Mouse (Mus musculus) neural tube, embryonic 14.5 days (tissue): Measurements from ENCODE around the gene Ptafr. TPM values are rescaled to one million over a fixed set of nuclear protein-coding genes. Genes with fewer than 3 reads are reported as not detected.

Source experiments
- ATAC-seq: fragments of 200-750 bp; cut with Nextera tagmentation; 2 replicates; pipeline ENCODE4 v1.8.0; 2017; ENCODE audit warnings: low read depth, mild to moderate bottlenecking, moderate TSS enrichment, moderate library complexity
- H3K27ac ChIP-seq: fragments of 300-500 bp; sonication (generic); 2 replicates; pipeline ENCODE4 v1.5.1; 2014; ENCODE audit warnings: low read depth, mild to moderate bottlenecking, control low read depth, low read length, moderate library complexity, mixed read lengths
- H3K27me3 ChIP-seq: fragments of 300-500 bp; sonication (generic); 2 replicates; pipeline ENCODE4 v1.6.1; 2014; ENCODE audit warnings: low read length; ENCODE audit not compliant: control insufficient read depth, insufficient read depth
- H3K36me3 ChIP-seq: fragments of 300-500 bp; sonication (generic); 2 replicates; pipeline ENCODE4 v1.6.1; 2014; ENCODE audit warnings: low read length, mixed read lengths; ENCODE audit not compliant: control insufficient read depth, insufficient read depth
- H3K4me1 ChIP-seq: fragments of 300-500 bp; sonication (generic); 2 replicates; pipeline ENCODE4 v1.6.1; 2014; ENCODE audit warnings: low read length; ENCODE audit not compliant: control insufficient read depth, insufficient read depth
- H3K4me2 ChIP-seq: fragments of 300-500 bp; sonication (generic); 2 replicates; pipeline ENCODE4 v1.6.1; 2014; ENCODE audit warnings: mild to moderate bottlenecking, low read depth, low read length, control low read depth
- H3K4me3 ChIP-seq: fragments of 300-500 bp; sonication (generic); 2 replicates; pipeline ENCODE4 v1.5.1; 2014; ENCODE audit warnings: low read depth, low read length, control low read depth, mixed read lengths
- H3K9ac ChIP-seq: fragments of 300-500 bp; sonication (generic); replicated peaks from 2 replicates; pipeline ENCODE4 v1.6.1; 2014; ENCODE audit warnings: low read depth, mild to moderate bottlenecking, control low read depth, low read length, mixed read lengths
- H3K9me3 ChIP-seq: fragments of 300-500 bp; sonication (generic); 2 replicates; pipeline ENCODE4 v1.6.1; 2016; ENCODE audit warnings: low read length; ENCODE audit not compliant: control insufficient read depth
- WGBS: fragments of 180-500 bp; shearing (Covaris S2); extraction: QIAGEN DNeasy Blood & Tissue Kit; methylation state at CpG from one replicate; pipeline ENCODE4 v1.1.7; 2014; 5-methylcytosine and 5-hydroxymethylcytosine counted together
- polyA plus RNA-seq: library from polyadenylated mRNA; unstranded; fragments of >200 nt; fragmentation: Nextera tagmentation; extraction: Ambion mirVana; gene quantifications from 2 replicates; pipeline ENCODE4 v1.2.1, GENCODE M21; 2014

Gene Ptafr
- polyA plus RNA-seq, 1 experiment from 2014 or later: 0.12 TPM

DNA sequence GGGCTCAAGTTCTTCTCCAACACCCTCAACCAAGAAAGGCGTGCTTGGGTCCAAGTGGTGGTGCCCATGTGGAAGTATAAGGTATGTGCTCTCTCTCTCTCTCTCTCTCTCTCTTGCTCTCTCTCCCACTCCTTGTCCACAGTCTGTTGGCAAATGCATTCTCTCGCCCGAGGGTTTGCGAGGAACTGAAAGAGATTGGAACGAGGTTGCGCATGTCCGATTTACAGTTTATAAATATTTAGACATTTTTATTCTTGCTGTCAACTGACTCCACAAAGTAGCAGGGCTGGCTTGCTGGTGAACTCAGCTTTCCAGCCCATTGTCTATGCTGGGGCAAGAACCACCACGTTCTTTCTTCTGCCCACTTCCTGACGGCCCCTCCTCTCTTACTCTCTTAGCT lies 7.3 kb downstream of the Ptafr start:
- H3K4me2 ChIP-seq: no peak overlapping the region
- no peak overlapping the region for H3K4me3 ChIP-seq
- H3K9ac ChIP-seq: no peak overlapping the region
- H3K36me3 ChIP-seq: no peaks in the 10 kb centered on the region
- H3K9me3 ChIP-seq: no peaks in the 10 kb centered on the region
- WGBS: 88% methylated on average over 9 of the region's 9 CpGs
- no peak for ATAC-seq
- no peaks in the 10 kb centered on the region for H3K27me3 ChIP-seq
- no peak overlapping the region for H3K27ac ChIP-seq
- no peaks in the 10 kb centered on the region for H3K4me1 ChIP-seq

DNA sequence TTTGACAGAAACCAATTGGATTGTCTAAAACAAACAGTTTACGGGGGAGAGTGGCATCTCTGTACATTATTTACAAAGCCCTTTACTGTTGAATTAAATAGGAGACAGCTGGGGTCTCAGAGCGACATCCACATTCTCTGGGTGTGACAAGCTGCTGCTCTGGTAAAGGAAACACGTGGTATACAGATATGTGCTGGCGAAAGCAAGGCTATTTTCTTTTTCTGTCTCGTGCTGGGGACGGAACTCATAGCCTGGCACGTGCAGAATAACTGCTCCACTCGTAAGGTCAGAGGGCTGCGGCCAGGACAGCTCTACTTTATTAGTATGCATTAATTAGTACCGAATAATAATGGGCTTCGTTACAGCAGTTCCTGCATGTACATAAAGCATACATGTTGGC lies 9.5 kb downstream of the Ptafr start:
- Histone ChIP-seq H3K4me1 (no peaks in the 10 kb centered on the region), H3K27me3 (no peaks in the 10 kb centered on the region), H3K9me3 (no peaks in the 10 kb centered on the region), H3K9ac (no peak overlapping the region), H3K4me3 (no peak overlapping the region), H3K4me2 (no peak overlapping the region), H3K36me3 (no peaks in the 10 kb centered on the region), H3K27ac (no peak overlapping the region)
- 71% methylated on average over 11 of the region's 11 CpGs for WGBS
- no peak for ATAC-seq

DNA sequence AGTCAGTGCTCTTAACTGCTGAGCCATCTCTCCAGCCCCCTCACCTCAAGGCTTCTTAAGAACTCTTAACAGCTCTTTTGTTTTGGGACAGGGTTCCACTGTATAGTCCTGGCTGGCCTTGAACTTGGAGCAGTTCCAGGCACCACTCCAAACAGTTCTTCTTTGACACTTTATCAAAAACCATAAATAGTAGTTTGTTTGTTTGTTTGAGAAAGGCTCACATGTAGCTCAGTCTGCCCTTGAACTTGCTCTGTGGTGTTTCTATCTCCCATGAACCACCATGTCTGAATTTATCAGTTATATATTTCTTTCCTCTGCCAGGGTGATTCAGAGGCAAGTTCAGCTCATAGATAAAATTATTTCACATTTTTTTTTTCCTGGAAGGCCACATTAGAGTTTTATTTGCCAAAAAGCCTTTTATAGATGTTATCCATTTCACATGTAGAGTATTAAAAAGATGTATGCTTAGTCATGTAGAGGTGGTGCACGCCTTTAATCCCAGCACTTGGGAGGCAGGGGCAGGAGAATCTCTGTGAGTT lies 11.0 kb downstream of the Ptafr start:
- no peak overlapping the region for H3K4me3 ChIP-seq
- no peaks in the 10 kb centered on the region for H3K9me3 ChIP-seq
- ATAC-seq: no peak
- H3K27me3 ChIP-seq: no peaks in the 10 kb centered on the region
- H3K9ac ChIP-seq: no peak overlapping the region
- no peaks in the 10 kb centered on the region for H3K4me1 ChIP-seq
- 95% methylated on average over 1 of the region's 1 CpGs for WGBS
- no peak overlapping the region for H3K27ac ChIP-seq
- H3K4me2 ChIP-seq: no peak overlapping the region
- no peaks in the 10 kb centered on the region for H3K36me3 ChIP-seq

DNA sequence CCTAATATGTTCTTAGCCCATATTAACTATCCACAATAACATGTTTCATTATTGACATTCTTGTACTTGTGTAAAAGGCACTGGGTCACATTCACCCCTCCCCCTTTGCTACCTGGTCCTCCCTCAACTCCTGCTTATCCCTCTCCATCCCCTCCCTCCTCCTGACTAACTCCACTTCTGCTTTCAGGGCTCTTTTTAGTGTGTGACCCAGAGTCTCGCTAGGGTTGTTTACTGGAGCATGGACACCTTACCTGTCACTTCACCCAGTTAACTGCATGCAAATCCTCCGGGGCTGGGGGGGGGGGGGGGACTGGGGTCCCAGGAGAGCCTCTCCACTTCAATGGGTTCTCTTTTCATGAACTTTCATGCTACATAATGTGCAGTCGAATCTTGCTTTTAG lies 19.9 kb downstream of the Ptafr start:
- WGBS: 69% methylated on average over 3 of the region's 3 CpGs
- H3K4me2 ChIP-seq: no peak overlapping the region

DNA sequence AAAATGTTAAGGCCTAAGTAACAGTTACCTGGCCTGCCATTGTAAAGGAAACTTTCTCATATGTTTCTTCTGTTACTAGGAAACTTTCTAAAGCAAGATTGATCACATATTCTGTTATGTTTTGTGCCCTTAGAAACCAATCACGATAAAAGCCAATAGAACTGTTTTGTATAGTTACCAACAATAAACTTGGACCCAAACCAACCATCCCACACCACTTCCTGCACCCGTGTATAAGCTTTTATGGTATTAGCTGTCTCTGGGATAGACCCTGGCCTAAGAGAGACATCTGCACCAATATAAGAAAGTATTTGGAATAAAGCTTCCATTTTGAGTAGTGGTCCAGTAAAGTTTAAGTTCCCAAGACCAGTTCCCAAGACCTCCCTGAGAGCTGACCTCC lies 21.1 kb downstream of the Ptafr start:
- H3K9ac ChIP-seq: no peak overlapping the region
- no peak overlapping the region for H3K27ac ChIP-seq
- no peak for ATAC-seq
- WGBS: 84% methylated on average over 2 of the region's 2 CpGs
- H3K4me3 ChIP-seq: no peak overlapping the region
- H3K9me3 ChIP-seq: no peaks in the 10 kb centered on the region
- no peak overlapping the region for H3K4me2 ChIP-seq
- no peaks in the 10 kb centered on the region for H3K27me3 ChIP-seq
- H3K4me1 ChIP-seq: no peaks in the 10 kb centered on the region
- H3K36me3 ChIP-seq: no peaks in the 10 kb centered on the region

More for the DNA sequence above, 19.9 kb downstream of the Ptafr start:
- H3K9ac ChIP-seq: no peak overlapping the region
- no peaks in the 10 kb centered on the region for H3K4me1 ChIP-seq
- H3K27me3 ChIP-seq: no peaks in the 10 kb centered on the region
- no peak overlapping the region for H3K4me3 ChIP-seq
- no peak overlapping the region for H3K27ac ChIP-seq
- H3K9me3 ChIP-seq: no peaks in the 10 kb centered on the region
- ATAC-seq: no peak
- H3K36me3 ChIP-seq: no peaks in the 10 kb centered on the region

DNA sequence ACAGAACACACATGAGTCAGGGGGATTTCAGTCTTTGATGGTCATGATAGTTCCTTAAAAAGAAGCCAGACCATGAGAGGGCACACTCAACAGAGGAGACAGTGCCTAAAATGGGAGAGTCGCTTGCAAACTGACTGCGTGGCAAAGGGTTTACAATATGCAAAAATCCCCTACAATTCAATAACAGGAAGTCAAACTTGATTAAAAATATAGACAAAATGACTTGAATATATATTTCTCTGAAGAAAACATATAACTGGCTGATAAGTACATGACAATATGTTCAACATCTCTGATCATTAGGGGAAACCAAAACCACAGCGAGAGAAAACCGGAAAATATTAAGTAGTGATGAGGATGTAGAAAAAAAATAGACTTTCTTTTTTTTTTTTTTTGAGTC lies 22.4 kb downstream of the Ptafr start:
- Histone ChIP-seq H3K4me3 (no peak overlapping the region), H3K4me2 (no peak overlapping the region), H3K36me3 (no peaks in the 10 kb centered on the region), H3K9me3 (no peaks in the 10 kb centered on the region), H3K4me1 (no peaks in the 10 kb centered on the region), H3K27ac (no peak overlapping the region), H3K9ac (no peak overlapping the region), H3K27me3 (no peaks in the 10 kb centered on the region)
- no peak for ATAC-seq
- WGBS: 96% methylated on average over 4 of the region's 4 CpGs

DNA sequence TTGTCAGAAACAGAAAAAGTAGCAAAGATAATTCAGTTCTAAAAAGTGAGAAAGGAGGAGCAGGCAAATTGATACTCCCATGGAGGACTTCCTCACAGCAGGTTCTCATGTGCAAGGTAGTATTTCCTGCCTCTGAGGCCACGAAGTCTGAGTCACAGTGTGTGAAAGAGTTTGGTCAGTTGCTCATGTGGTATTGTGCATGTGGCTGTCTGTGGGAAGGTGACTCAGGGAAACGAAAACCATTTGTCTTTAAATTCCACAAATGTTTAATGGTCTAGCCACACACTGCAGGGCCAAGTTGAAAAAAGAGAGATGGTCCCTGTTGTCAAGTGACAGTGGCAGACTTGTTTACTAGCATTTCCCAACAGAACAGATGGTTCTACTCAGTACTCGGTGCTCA lies 24.6 kb downstream of the Ptafr start:
- 83% methylated on average over 3 of the region's 3 CpGs for WGBS
- no peak for ATAC-seq
- no peak overlapping the region for H3K27ac ChIP-seq
- H3K4me3 ChIP-seq: no peak overlapping the region
- no peak overlapping the region for H3K4me2 ChIP-seq
- H3K27me3 ChIP-seq: no peaks in the 10 kb centered on the region
- no peak overlapping the region for H3K9ac ChIP-seq
- H3K36me3 ChIP-seq: no peaks in the 10 kb centered on the region
- no peaks in the 10 kb centered on the region for H3K9me3 ChIP-seq
- no peaks in the 10 kb centered on the region for H3K4me1 ChIP-seq

DNA sequence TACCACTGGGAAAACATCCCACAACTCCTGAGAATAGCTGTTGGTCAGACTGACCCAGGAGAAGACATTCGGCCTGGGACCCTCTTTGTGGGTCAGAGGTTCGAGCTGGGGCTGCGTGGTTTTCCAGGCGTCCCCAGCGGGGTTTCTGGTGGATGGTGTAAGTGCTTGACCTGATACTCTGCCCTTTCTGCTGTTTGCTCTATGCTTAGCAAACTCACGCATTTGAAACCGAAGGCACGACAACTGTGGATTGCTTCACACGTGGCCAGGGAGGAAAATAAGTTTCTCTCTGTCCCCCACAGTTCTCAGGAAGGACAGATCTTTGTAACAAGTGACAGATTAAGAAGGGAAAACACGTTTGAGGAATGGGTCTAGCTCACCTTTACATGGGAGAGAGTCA lies 26.8 kb downstream of the Ptafr start:
- no peak overlapping the region for H3K4me3 ChIP-seq
- no peaks in the 10 kb centered on the region for H3K4me1 ChIP-seq
- H3K27me3 ChIP-seq: no peaks in the 10 kb centered on the region
- ATAC-seq: no peak
- WGBS: 86% methylated on average over 10 of the region's 10 CpGs
- no peak overlapping the region for H3K27ac ChIP-seq
- H3K9ac ChIP-seq: no peak overlapping the region
- no peaks in the 10 kb centered on the region for H3K9me3 ChIP-seq
- H3K4me2 ChIP-seq: no peak overlapping the region
- H3K36me3 ChIP-seq: no peaks in the 10 kb centered on the region

DNA sequence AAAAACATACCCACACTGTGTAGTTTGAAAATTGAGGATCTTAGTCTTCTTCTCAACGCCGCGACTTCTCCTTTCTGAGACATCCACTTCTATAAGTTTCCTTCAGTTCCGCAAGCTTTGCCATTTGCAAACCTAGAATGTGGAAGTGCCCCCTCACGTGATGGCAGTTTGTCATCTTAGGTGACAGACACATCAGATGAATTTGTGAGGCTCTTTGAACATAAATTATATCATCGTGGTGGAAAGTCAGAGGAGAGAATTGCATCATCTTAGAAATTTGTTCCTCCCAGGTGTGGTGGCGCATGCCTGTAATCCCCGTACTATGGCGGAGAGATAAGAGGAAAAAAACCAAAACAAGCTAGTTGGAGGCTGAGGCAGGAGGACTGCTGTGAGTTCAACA lies 29.1 kb downstream of the Ptafr start:
- no peak for ATAC-seq

DNA sequence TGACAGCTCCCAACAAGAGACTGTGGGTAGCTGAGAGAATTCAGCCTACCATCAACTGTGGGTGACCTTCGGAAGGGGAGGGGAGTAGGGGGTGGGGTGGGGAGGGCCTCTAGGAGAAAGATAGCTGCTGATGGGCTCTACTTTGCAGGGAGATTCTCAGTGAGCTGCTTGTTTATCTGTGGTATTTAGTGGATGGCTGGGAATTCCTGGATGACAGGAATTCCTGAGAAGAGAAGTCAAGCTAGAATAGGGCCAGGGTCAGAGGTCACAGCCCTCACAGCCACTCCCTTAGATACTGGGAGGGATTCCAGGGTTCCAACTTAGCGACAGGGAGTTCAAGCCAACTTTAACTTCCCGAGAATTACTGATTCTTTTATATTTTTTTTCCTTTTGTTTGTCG lies 30.3 kb downstream of the Ptafr start:
- Histone ChIP-seq H3K4me1 (no peaks in the 10 kb centered on the region), H3K9ac (no peak overlapping the region), H3K27me3 (no peaks in the 10 kb centered on the region), H3K9me3 (no peaks in the 10 kb centered on the region), H3K4me2 (no peak overlapping the region), H3K36me3 (no peaks in the 10 kb centered on the region), H3K4me3 (no peak overlapping the region), H3K27ac (no peak overlapping the region)
- no peak for ATAC-seq
- 60% methylated on average over 4 of the region's 4 CpGs for WGBS

More for the DNA sequence above, 29.1 kb downstream of the Ptafr start:
- H3K36me3 ChIP-seq: no peaks in the 10 kb centered on the region
- no peaks in the 10 kb centered on the region for H3K4me1 ChIP-seq
- WGBS: 95% methylated on average over 9 of the region's 9 CpGs
- H3K9ac ChIP-seq: no peak overlapping the region
- no peak overlapping the region for H3K27ac ChIP-seq
- no peaks in the 10 kb centered on the region for H3K27me3 ChIP-seq
- H3K4me3 ChIP-seq: no peak overlapping the region
- no peaks in the 10 kb centered on the region for H3K9me3 ChIP-seq
- no peak overlapping the region for H3K4me2 ChIP-seq
